Mouse (Mus musculus): ENCODE results near the gene Card10.

DNA sequence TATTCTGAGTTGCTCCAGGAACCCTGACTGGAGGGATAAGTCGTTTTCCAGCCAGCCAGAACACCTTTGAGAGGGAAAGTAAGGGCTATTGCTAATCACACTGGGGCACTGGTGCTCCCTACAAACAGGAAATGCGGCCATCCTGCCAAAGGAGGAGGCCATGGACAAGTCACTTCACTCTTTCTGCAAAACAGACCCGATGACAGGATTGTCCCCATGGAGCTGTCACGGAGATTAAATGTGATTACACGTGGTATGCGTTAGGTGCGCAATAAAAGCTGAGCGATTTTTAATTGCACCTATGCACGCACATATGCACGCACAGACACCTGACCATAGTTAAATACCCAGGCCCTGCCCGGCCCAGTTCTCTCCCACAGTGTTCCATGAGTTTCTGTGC is 37.9 kb upstream of the Card10 start:
- TF ChIP-seq CTCF (IDR thresholded peaks at IDR 0.05; ENCODE audit: borderline replicate concordance, insufficient read depth, low read depth, low read length) (no peak), POLR2A (IDR thresholded peaks at IDR 0.05; ENCODE audit: borderline replicate concordance, insufficient read depth, low read length) (no peak)

Measured in cerebellum, adult 2 months (tissue).